Mouse (Mus musculus) embryonic fibroblast, embryonic 13.5 days (primary cell): ENCODE measurements around the gene Rab13.

Experiments used
- CTCF ChIP-seq: IDR thresholded peaks from 2 replicates; pipeline ENCODE4 v1.5.1; 2011; ENCODE audit warnings: mild to moderate bottlenecking, control low read depth, low read length, moderate library complexity, borderline replicate concordance; ENCODE audit not compliant: insufficient read depth
- POLR2A ChIP-seq: IDR thresholded peaks from 2 replicates; pipeline ENCODE4 v1.6.1; 2011; ENCODE audit warnings: low read depth, mild to moderate bottlenecking, control low read depth, low read length, moderate library complexity

DNA sequence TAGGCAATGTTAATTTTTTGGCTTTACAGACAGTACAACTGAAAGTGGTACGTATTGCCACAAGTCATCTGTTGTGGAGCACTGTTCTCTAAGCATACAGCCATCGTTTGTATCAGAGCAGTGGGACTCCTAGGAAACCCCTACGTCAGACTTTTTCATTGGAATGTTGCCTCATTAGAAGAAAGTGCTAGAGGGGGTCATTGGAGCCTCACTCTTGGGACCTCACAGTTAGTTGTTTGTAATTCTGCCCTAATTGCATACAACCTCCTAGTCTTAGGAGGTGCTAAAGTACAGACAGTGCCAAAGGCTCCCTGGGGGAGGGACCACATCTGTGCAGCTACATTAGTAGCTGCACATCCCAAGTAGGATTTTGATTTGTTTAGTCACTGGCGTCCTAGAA lies 18.7 kb upstream of the Rab13 start:
- no peak for TF ChIP-seq CTCF
- TF ChIP-seq POLR2A: no peak
